Mouse (Mus musculus): ENCODE results near the gene Xlr5c.
"Not testable (repeated sequence)": the region's sequence is repeated elsewhere in the genome, so short reads cannot be mapped to it uniquely, and the experiment has no call there.

Xlr5c gene

DNA sequence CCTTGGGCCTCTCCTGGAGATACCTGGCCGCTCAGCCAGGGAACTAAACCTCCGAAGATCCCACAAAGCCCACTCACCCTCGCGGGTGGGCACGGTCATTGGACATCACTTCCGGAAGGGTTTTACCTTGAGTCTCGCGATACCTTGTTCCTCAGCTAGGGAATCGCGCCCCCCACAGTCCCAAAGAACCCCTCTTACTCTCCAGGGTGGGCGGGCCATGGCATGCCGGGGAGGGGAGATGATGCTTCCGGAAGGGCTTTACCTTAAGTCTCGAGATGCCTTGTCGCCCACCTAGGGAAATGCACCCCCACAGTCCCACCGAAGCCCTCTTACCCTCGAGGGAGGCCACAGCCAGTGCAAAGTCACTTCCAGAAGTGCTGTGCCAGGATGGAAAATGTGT is at the start of gene Xlr5c, which contains the start of gene Xlr5a:
Xlr5c (minus strand) TSS at position 101 of the 400 bp plus-strand sequence.
Xlr5a (minus strand) TSS at position 101 of the 400 bp plus-strand sequence.
- not testable (repeated sequence) for DNase-seq (ENCODE audit: low spot score)

DNA sequence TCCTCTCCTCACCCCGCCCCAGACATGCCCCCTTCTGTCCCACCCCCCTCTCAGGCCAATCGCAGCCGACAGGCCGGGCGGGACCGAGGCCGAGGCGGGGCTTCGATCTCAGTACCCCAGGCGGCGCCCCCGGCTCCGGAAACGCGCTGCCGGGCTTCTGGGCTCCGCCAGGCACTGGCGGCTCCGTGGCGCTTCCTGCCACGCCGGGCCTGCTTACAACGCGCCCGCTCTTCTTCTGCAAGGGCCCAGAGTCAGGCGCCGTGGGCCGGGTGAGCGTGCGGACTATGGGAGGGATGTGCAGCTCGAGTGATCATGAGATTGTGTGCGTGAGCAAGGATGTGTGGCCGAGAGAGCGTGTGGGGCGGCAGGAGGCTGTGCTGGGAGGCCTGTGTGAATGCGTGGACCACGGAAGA is 49.7 kb upstream of the Xlr5c start, which contains the start of gene Zfp275:
Zfp275 (plus strand) TSS at position 139 of the 413 bp plus-strand sequence.
- DNase-seq (ENCODE audit: low spot score), result peak; percentile 81

DNA sequence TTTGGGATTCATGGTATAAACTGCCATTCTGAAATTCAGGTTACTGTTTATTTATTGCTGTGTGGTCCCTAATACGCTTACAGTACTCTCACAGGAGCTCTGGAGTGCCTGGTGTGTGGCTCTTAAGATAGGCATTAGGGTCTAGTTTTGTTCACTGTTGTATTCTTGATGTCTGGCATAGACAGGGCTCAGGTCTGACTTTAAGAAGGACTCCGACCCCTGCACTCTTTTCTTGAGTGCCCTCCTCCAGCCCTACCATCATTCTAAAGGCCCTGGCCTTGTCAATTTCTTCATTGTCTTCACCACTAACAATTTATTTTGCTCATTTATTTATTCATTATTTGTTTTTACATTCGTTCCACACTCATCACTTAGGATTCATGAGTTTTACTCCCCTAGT is 49.3 kb upstream of the Xlr5c start:
- DNase-seq (ENCODE audit: low spot score), result no peak

DNA sequence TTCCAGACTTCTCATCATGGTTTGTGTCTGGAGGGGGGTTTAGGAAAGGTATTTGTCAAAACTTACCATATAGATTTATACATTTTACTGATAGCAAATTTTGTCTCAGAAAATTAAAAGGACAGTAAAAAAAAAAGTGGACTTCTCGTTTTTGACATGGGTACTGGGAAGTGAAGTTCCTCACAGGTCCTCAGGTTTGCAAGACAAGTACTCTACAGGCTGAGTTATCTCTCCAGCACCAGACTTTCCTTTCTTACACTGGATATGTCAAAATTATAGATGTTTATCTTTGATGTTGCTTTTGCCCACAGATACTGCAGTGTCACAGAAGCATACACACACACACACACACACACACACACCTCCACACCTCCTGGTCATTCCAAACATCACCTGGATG is 48.7 kb upstream of the Xlr5c start:
- DNase-seq (ENCODE audit: low spot score), result no peak

DNA sequence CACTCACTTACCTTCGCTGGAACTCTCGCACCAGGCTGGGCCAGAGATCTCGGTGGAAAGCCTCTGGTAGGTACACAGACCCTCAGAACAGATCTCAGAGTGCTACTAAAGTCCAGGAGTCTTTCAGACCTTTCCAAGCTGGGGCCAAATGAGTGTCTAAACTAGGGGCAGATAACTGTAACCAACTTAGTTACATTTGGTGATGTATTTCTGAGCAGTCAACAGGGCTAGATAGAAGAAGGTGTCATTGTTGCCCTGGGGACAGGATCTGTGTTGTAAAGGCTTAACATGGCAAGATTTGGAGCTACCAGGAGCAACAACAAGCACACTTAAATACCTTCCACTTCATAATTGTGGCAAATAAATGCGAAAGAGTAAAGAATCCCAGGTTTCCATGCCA is 44.0 kb upstream of the Xlr5c start, which contains the start of gene Gm45015:
Gm45015 (minus strand) TSS at position 101 of the 400 bp plus-strand sequence.
- no peak for DNase-seq (ENCODE audit: low spot score)

DNA sequence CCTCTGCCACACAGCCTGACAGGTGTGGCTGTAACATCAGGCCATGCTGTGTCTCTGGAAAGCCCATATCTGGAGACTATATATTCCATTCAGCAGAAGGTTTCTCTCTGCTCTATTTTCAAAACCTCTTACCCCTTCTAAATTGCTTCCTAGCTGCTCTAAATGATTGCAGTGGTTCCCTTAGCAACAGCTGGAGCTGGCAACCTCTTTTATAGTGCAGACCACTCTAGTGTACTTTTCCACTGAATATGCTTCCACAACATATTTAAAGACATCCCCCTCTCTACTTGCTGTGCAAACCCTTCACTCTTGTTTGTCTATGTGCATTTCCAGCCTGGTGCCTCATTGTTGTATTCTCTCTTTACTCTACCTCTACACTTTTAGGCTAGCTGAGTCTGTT is 40.8 kb upstream of the Xlr5c start:
- no peak for DNase-seq (ENCODE audit: low spot score)

DNA sequence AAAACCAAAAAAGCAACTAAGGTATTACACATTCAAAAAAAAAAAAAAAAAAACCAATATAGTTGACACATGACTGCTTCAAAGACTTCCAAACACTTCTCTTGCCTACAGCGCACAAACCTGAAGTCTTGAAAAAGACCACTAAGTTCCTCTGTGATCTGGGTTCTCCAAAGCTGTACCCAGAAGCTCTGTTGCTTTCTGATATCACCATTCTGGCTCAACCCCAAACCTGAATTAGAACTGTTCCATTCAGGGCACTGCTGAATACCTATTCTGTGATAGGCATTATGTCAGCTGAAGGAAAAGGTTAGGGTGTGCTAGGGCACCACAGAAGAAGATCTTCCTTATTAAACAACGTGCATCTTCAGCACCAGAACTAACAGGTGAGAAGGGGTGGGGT is 34.4 kb upstream of the Xlr5c start:
- DNase-seq (ENCODE audit: low spot score), result no peak

DNA sequence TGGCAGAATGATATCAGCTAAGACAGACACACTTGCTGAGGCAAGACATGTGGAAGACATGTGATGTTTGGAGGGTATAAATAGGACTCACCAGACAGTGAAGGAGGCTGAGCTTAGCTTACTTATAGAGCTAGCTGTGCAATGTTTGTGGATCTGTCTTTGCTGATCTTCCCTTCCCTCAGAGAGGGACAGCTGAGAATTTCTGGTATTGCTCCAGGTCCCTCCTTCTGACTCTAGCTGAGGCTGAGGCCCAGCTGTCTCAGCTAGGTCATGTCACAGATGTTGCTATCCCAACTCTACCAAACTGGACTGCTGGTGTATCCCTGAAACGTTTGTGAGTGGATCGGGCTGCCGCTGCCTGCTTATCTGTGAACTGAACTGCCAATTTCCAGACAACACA is 28.3 kb upstream of the Xlr5c start:
- no peak for DNase-seq (ENCODE audit: low spot score)

DNA sequence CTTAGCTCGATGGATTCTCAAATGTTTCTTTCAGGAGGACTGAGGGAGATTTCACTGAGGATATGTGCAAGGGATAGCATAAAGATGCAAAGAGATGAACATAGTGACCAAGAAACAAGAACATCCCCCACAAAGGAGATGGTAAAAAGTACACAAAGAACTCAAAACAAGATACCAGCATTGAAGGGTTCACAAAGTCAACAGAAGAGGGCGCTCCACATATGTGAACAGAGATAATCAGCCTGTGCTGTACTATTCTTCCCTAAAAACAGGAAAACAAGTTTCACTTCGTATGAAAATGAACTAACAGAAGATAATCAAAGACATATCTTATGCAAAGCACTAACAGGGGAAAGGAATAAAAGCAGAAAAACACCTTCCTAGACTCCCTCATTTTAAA is 19.7 kb upstream of the Xlr5c start:
- DNase-seq (ENCODE audit: low spot score), result no peak

DNA sequence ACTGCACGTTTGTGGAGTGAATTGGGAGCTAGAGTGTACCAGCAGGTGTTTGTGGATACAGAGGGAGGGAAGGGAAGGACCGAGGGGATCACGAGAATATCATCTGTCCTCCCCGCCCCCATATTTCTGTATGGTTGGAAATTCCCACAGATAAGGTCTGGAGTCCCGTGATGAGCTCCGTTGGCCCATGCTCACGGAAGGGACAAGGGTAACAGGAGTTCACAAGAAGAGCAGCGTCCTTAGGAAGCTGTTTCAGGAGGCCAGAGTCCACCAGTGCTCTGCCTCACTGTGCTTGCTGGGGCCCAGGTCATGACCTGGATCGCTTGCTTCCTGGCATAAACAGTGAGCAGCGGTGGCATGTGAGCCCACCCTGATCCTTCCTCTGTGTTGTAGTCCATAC is 3.0 kb upstream of the Xlr5c start:
- DNase-seq (ENCODE audit: low spot score), result not testable (repeated sequence)

DNA sequence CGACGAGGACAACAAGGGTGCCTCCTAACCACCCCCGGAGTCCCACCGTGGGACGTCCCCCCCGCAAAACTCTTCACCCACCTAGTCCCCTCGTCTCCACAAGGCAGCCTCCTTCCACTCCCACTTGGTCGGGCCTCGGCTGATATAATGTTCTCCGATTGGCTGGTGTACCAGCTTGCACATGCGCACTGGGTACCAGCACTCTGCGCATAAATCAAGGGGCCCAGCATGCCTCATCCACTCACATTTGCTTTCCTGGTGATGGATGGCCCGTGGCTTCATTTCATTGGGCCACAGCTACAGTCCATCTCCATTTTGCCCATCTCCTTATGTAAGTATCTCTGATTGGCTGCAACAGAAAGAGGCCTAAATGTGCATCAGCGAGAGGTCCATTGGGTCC is 27.5 kb downstream of the Xlr5c start, which contains the start of gene Xlr3c:
Xlr3c (minus strand) TSS at position 121 of the 400 bp plus-strand sequence.
- not testable (repeated sequence) for DNase-seq (ENCODE audit: low spot score)

DNA sequence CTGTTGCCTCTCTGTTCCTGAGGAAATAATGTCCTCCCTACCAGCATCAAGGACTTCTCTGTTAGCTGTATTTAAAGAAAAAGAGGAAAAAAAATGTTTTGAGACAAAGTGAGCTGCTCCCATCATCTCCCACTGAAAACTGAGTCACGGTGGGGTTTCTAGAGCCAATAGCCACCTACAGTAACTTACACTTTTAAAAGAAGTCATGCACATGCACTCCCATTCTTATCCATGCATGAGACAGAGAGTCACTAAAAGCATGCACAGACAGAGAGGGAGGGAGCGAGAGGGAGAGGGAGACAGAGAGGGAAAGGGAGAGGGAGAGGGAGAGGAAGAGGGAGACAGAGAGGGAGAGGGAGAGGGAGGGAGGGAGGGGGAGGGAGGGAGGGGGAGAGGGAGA is 30.3 kb downstream of the Xlr5c start:
- DNase-seq (ENCODE audit: low spot score), result not testable (repeated sequence)

DNA sequence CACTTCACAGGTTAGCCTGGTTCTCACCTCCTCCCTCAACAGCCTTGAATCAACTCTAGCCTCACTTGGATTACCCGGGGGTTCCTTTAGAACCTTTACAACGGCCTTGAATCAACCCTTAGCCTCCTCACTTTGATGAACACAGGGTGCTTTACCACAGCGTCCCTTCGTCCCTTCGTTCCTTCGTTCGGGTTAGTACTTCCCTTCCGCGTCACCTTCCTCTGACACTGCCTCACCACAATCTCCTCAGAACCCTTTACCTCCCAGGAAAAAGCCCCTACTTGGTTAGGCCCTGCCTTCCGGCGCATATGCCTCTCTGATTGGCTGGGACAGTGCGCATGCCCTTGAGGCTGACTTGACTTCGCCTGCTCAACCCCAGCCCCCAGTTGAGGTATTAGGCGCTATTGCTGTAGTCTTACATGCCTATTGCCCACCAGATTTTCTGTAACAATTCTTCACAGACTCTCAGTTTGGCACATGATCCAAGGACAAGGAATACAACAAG is 49.9 kb downstream of the Xlr5c start, which contains the start of gene Xlr4c:
Xlr4c (minus strand) TSS at position 310 of the 505 bp plus-strand sequence.
- not testable (repeated sequence) for DNase-seq (ENCODE audit: low spot score)
